Mouse (Mus musculus) heart, embryonic 14.5 days (tissue): ENCODE measurements around the gene Ptbp3. TPM values are rescaled to one million over a fixed set of nuclear protein-coding genes. Genes with fewer than 3 reads are reported as not detected.
A peak's percentile ranks its signal among the peaks of the same experiment; 100 is the strongest.

Experiments used
- ATAC-seq: fragments of 200-750 bp; cut with Nextera tagmentation; 2 replicates; pipeline ENCODE4 v1.8.0; 2017; ENCODE audit warnings: low read depth, moderate TSS enrichment; ENCODE audit not compliant: insufficient number of reproducible peaks, insufficient read depth, low FRiP score
- H3K27ac ChIP-seq, 2 experiments: fragments of 200-500 bp in 1 of 2; fragments of 300-500 bp in 1 of 2; sonication (generic) in 1 of 2; replicated peaks in 1 of 2; 2 replicates each; pipeline ENCODE4 v1.5.1; 2012 to 2014; ENCODE audit warnings: low read depth in 2 of 2, low read length in 2 of 2, control low read depth in 1 of 2, mild to moderate bottlenecking in 1 of 2, mixed read lengths in 1 of 2; ENCODE audit not compliant: control insufficient read depth in 1 of 2, insufficient read depth in 1 of 2
- H3K27me3 ChIP-seq: fragments of 300-500 bp; sonication (generic); 2 replicates; pipeline ENCODE4 v1.6.1; 2014; ENCODE audit warnings: mild to moderate bottlenecking, low read length, control low read depth; ENCODE audit not compliant: control insufficient read depth, insufficient read depth
- H3K36me3 ChIP-seq: fragments of 300-500 bp; sonication (generic); 2 replicates; pipeline ENCODE4 v1.6.1; 2014; ENCODE audit warnings: mild to moderate bottlenecking, control low read depth, low read length, mixed read lengths; ENCODE audit not compliant: control insufficient read depth, insufficient read depth
- H3K4me1 ChIP-seq, 2 experiments: fragments of 200-500 bp in 1 of 2; fragments of 300-500 bp in 1 of 2; sonication (generic) in 1 of 2; 2 replicates each; pipeline ENCODE4 v1.6.1; 2012 to 2014; ENCODE audit warnings: low read length in 2 of 2, control low read depth in 1 of 2, mixed read lengths in 1 of 2; ENCODE audit not compliant: control insufficient read depth in 2 of 2, insufficient read depth in 2 of 2
- H3K4me2 ChIP-seq: fragments of 300-500 bp; sonication (generic); 2 replicates; pipeline ENCODE4 v1.6.1; 2014; ENCODE audit warnings: mild to moderate bottlenecking, low read length
- H3K4me3 ChIP-seq, 2 experiments: fragments of 200-500 bp in 1 of 2; fragments of 300-500 bp in 1 of 2; sonication (generic) in 1 of 2; 2 replicates each; pipeline ENCODE4 v1.5.1; 2012 to 2014; ENCODE audit warnings: low read length in 2 of 2, mild to moderate bottlenecking in 2 of 2, control low read depth in 1 of 2, low read depth in 1 of 2, moderate library complexity in 1 of 2; ENCODE audit not compliant: control insufficient read depth in 1 of 2, insufficient read depth in 1 of 2
- H3K9ac ChIP-seq: fragments of 300-500 bp; sonication (generic); 2 replicates; pipeline ENCODE4 v1.6.1; 2014; ENCODE audit warnings: mild to moderate bottlenecking, low read length
- H3K9me3 ChIP-seq: fragments of 300-500 bp; sonication (generic); 2 replicates; pipeline ENCODE4 v1.6.1; 2016; ENCODE audit warnings: low read length, control low read depth; ENCODE audit not compliant: control insufficient read depth
- WGBS: fragments of 180-500 bp; shearing (Covaris S2); extraction: QIAGEN DNeasy Blood & Tissue Kit; methylation state at CpG from one replicate; pipeline ENCODE4 v1.1.7; 2014; 5-methylcytosine and 5-hydroxymethylcytosine counted together
- polyA plus RNA-seq: library from polyadenylated mRNA; unstranded; fragments of >200 nt; fragmentation: Nextera tagmentation; extraction: Ambion mirVana; gene quantifications from 2 replicates; pipeline ENCODE4 v1.2.1, GENCODE M21; 2014

The Ptbp3 gene
- polyA plus RNA-seq, 1 experiment from 2014 or later, result 37.7 TPM

DNA sequence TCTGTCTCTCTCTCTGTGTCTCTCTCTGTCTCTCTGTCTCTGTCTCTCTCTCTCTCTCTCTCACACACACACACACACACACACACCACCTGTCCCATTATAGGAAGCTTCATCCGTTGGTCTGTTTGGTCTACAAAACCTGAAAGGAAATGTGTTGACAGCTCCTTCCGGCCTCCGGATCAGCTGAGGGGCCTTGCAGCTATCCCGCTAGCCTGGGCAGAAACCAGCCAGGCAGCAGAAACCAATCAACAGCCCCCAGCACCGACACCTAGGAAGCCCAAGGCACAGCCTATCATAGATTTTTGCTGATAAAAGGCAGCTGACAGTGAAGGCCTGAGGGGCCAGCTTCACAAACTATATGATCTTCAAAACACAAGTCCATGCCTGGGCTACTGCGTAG lies 103.6 kb downstream of the Ptbp3 start:
- no peak for ATAC-seq

DNA sequence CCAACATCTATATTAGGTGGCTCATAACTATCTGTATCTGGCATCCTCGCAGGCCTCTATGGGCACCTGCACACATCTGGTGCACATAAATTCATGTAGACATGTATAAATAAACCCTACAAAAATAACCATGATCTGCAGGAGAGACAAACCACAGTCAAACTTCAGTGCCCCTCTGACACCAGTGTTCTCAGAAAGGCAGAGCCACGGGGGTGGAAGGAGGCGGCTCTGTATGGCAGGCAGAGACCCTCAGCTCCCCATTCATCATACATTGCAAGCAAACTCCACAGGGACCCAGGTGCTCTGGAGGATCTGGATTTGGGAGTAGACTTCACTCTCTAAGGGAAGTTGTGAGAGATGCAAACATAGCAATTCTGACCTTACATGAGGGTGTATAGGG lies 104.2 kb downstream of the Ptbp3 start:
- no peak overlapping the region for H3K4me3 ChIP-seq
- no peaks in the 10 kb centered on the region for H3K9me3 ChIP-seq
- WGBS, result 82% methylated on average over 3 of the region's 3 CpGs
- peaks cover 5% of the 10 kb centered on the region in 2 experiments for H3K4me1 ChIP-seq
- no peaks in the 10 kb centered on the region for H3K36me3 ChIP-seq
- no peak overlapping the region for H3K27ac ChIP-seq
- no peak for ATAC-seq
- no peak overlapping the region for H3K9ac ChIP-seq
- H3K4me2 ChIP-seq, result no peak overlapping the region
- H3K27me3 ChIP-seq, result no peaks in the 10 kb centered on the region

More for the DNA sequence above, 103.6 kb downstream of the Ptbp3 start:
- Histone ChIP-seq H3K36me3 (no peaks in the 10 kb centered on the region), H3K4me2 (peak overlapping the region; percentile 7; the same call in 1 of the 2 replicates), H3K4me3 (no peak overlapping the region), H3K27ac (no peak overlapping the region), H3K9me3 (no peaks in the 10 kb centered on the region), H3K27me3 (no peaks in the 10 kb centered on the region), H3K4me1 (peaks cover 5% of the 10 kb centered on the region in 2 experiments), H3K9ac (no peak overlapping the region)
- 17% methylated on average over 6 of the region's 6 CpGs for WGBS

DNA sequence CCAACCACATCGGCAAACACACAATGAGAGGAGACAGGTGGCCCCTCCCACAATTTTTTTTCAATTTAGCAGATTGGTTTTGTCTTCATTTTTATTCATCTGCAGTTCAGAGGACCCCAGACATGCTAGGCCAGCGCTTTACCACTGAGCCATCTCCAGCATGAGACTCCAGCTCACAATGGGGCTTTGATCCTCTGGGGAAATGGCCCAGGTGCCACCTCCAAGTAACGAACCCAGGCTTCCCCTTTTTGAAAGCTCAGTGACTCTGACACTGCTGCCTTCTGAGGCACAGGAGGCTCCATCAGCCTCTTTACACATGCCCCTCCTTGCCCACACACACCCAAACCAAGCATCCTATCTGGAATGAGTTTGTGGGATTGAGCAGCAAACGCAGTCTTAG lies 105.1 kb downstream of the Ptbp3 start:
- H3K27ac ChIP-seq, result no peak overlapping the region
- peaks cover 5% of the 10 kb centered on the region in 2 experiments for H3K4me1 ChIP-seq
- H3K9me3 ChIP-seq, result no peaks in the 10 kb centered on the region
- ATAC-seq, result no peak
- no peaks in the 10 kb centered on the region for H3K36me3 ChIP-seq
- H3K4me2 ChIP-seq, result no peak overlapping the region
- WGBS, result 87% methylated on average over 4 of the region's 4 CpGs
- no peaks in the 10 kb centered on the region for H3K27me3 ChIP-seq
- H3K4me3 ChIP-seq, result no peak overlapping the region
- no peak overlapping the region for H3K9ac ChIP-seq

DNA sequence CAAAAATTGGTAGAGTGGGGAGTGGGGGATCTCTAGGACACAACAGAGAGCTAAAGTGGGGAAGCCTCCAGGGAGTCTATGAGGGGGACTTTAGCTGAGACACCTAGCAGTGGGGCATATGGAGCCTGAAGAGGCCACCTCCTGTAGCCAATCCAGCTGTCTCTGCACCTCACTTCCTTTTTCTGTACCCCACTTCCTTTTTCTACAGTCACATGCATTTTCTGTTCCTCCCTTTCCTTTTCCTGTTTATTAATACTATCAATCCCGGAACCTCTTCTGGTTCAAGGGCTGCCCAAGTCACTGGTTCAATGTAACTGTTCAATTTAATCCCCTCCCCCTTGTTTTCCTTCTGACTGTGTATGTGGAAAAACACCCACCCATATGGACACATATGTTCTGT lies 107.9 kb downstream of the Ptbp3 start:
- no peak for ATAC-seq
- Histone ChIP-seq H3K36me3 (no peaks in the 10 kb centered on the region), H3K9me3 (no peaks in the 10 kb centered on the region), H3K27me3 (no peaks in the 10 kb centered on the region), H3K9ac (no peak overlapping the region), H3K4me1 (peaks cover 14 to 20% of the 10 kb centered on the region in 2 experiments), H3K4me3 (no peak overlapping the region), H3K4me2 (no peak overlapping the region), H3K27ac (no peak overlapping the region)
- 70% methylated on average over 1 of the region's 1 CpGs for WGBS

DNA sequence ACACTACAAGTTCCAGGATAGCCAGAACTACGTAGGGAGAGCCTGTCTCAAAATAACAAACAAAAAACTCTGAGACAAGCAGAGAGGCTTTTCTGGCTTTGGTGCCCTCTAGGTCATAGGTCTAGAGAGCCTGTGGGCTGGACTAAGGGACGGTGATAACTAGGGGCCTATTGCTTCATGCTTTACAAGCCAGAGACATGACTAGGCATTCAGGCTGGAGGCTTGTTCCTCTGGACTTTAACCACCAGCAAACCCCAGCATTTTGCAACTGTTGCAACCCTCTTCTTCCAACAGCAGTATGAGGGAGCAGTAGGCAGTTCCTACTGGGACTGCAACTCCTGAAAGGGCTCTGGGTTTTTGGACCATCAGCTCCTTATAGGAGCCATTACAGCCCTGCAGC lies 109.2 kb downstream of the Ptbp3 start:
- no peak overlapping the region for H3K9ac ChIP-seq
- no peaks in the 10 kb centered on the region for H3K36me3 ChIP-seq
- 41% methylated on average over 2 of the region's 2 CpGs for WGBS
- H3K27ac ChIP-seq, result no peak overlapping the region
- H3K9me3 ChIP-seq, result no peaks in the 10 kb centered on the region
- H3K4me2 ChIP-seq, result no peak overlapping the region
- ATAC-seq, result no peak
- peaks cover 8 to 16% of the 10 kb centered on the region in 2 experiments for H3K4me1 ChIP-seq
- H3K4me3 ChIP-seq, result no peak overlapping the region
- no peaks in the 10 kb centered on the region for H3K27me3 ChIP-seq

DNA sequence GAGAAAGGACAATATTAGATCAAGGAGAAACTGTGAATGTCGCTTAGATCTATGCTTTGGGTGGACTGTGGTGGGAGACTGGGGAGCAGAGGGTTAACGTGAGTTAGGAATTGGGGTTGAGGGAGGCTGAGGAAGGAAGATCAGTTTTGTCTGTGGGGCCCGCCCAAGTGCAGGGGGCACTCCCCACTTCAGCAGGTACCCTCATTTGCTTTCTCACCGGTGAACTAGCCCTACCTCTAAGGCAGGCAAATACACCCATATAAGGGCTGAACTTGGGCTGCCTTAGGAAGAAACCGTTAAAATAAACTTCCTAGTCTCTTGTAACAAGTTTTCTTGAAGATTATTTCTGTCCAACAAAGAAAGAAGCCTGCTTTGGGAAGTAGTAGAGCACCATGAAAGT lies 110.1 kb downstream of the Ptbp3 start:
- no peaks in the 10 kb centered on the region for H3K9me3 ChIP-seq
- H3K4me2 ChIP-seq, result peak overlapping the region; percentile 99
- no peak for ATAC-seq
- peak overlapping the region in 1 of 2 experiments; percentile 78; a peak in 1 of 4 replicates for H3K4me3 ChIP-seq
- H3K27me3 ChIP-seq, result no peaks in the 10 kb centered on the region
- 40% methylated on average over 5 of the region's 5 CpGs for WGBS
- H3K27ac ChIP-seq, result no peak overlapping the region
- H3K4me1 ChIP-seq, result peaks cover 8 to 16% of the 10 kb centered on the region in 2 experiments
- peak overlapping the region; percentile 82; the same call in 1 of the 2 replicates for H3K9ac ChIP-seq
- H3K36me3 ChIP-seq, result no peaks in the 10 kb centered on the region

DNA sequence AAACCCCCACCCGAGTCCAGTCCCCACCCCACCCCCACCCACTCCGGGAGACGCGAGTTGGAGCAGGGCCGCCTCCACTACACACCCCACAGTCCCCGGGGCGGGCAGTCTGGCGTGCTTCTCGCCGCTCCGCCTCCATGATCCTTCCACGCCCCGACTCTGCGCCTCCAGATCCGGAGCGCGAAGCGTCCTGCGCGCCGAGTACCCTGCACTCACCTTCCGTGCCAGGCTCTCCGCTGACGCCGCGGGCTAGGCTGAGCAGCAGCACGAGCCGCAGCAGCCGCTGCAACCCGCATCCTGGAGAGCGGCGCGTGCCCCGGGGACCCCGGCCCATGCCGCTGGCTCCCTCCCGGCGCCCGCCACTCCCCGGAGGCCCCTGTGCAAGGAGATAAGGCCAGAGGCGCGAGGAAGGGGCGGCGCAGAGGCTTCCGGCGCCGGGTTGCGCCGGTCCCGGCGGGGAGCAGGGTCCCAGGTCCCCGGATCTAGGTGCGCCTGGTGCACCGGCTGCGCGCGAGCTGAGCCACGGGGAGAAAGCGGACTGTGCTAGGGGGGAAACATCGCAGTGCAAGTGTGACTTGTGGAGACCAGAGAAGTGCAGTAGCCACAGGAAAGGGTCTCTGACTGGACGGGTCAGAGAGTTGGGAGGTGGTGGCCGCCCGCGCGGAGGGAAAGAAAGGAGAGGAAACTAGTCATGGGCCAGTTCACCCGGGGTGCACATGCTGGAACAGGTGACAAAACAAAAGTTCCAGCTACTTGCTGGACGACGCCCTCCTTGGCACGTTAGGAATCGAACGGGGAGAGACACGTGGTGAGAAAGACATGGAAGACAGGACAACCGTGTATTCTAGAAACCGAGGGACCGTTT lies 110.9 kb downstream of the Ptbp3 start, which contains the start of gene Susd1:
TSS of gene Susd1 (minus strand) at position 644 of the 865 bp plus-strand sequence.
- Histone ChIP-seq H3K27me3 (no peaks in the 10 kb centered on the region), H3K4me1 (peaks cover 10 to 16% of the 10 kb centered on the region in 2 experiments), H3K9ac (peak within 1 kb of the TSS; percentile 82), H3K4me3 (peak within 1 kb of the TSS; percentile 78 to 81), H3K4me2 (peak within 1 kb of the TSS; percentile 99), H3K27ac (peak within 1 kb of the TSS in 1 of 2 experiments; percentile 73; a peak in 2 of 4 replicates), H3K9me3 (no peaks in the 10 kb centered on the region), H3K36me3 (no peaks in the 10 kb centered on the region)
- peak; percentile 76 for ATAC-seq
- WGBS, result under 1% methylated on average over 75 of the region's 75 CpGs
